Mouse (Mus musculus): ENCODE data around the gene Dpysl5. TPM values are rescaled to one million over a fixed set of nuclear protein-coding genes. Genes with fewer than 3 reads are reported as not detected.
"Not testable (repeated sequence)": the region's sequence is repeated elsewhere in the genome, so short reads cannot be mapped to it uniquely, and the experiment has no call there.

Gene Dpysl5
- total RNA-seq, 2 experiments from 2014 or later: not detected

DNA sequence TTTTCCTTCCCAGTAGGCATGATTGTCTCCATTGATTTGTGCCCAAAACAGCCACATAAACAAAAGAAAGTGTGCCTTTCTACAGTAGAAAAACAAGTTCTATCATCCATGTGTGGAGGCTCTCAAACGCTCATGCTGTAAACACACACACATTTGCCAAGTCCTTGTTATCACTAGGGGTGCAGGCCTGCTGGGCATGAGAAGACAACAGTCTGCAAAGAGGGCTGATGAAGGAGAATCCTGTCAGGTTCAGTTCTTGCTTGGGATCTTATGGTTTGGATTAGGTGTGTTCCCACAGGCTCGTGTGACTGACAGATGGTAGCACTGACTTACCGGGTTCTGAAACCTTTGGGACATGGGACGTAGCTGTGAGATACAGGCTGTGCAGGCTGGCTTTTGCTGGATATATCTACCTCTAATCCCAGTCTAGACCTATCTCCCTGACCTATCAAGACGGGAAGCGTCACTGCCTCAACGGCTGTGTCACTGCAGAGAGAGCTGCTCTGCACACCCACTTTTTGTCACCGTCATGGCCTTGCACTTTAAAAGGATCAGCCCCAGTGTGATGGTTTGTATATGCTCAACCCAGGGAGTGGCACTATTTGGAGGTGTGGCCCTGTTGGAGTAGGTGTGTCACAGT lies 10.9 kb upstream of the Dpysl5 start:
- peak; percentile 57 for ATAC-seq (replicated peaks; ENCODE audit: low FRiP score, low TSS enrichment, poor library complexity, severe bottlenecking)

DNA sequence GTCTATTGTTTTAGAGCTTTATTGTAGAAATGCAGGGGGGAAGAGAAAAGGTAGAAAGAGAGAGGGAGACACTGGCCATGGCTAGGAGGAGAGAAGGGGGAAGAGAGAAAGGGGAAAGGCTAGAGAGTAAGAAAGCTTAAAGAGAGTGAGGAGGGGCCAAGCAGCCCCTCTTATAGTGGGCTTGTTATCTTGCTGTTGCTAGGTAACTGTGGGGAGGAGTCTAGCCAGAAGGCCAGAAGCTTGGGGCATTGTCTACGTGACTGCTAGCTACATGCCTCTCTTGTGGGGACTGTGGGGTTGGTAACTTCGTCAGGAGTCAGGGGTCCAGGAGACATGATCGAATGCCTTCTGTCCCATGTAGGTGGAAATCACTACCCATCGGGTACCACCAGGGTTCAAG lies 10.0 kb upstream of the Dpysl5 start:
- ATAC-seq (replicated peaks; ENCODE audit: low FRiP score, low TSS enrichment, poor library complexity, severe bottlenecking): not testable (repeated sequence)

DNA sequence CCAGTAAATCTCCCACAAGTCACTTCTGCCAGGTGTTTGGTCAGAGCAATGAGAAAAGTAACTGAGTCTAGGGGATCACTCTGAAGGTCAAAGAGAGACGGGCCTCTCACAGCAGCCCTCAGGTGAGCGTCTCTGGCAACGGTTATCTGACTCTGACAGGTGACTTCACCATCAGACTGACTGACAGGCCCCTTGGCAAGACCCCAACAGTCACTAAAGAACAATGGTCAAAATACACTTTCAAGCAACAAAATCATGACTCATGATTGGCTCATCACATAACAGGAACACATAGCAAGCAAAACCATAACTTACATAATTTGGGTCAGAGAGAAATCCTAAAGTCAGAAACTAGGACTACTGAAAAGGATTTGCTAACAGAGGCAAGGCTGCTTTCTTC lies 9.5 kb upstream of the Dpysl5 start:
- no peak for ATAC-seq (replicated peaks; ENCODE audit: low FRiP score, low TSS enrichment, poor library complexity, severe bottlenecking)

DNA sequence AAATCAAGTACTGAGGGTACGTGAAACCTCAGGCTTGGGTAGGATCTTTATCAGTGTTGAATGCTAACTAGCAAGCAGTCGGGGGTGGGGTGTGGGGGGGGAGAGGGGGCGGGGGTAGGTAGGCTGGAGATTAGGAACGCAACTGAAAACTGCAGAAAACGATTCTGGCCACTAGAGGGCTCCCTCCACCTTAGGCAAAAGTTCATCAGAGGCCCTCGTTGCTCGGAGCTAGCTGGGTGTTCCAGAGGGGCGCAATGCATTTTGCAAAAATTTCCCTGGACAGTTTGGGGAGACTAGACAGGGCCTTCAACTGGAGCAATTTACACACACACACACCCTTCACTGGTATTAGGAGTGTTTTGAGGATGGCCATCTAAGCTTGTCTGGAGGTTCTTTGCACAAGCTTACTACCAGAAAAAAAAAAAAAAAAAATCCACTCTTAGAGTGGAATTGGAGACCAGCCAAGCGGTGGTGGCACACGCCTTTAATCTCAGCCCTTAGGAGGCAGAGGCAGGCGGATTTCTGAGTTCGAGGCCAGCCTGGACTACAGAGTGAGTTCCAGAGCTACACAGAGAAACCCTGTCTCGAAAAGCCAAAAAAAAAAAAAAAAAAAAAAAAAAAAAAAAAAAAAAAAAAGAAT lies 1.5 kb upstream of the Dpysl5 start:
- no peak for ATAC-seq (replicated peaks; ENCODE audit: low FRiP score, low TSS enrichment, poor library complexity, severe bottlenecking)

DNA sequence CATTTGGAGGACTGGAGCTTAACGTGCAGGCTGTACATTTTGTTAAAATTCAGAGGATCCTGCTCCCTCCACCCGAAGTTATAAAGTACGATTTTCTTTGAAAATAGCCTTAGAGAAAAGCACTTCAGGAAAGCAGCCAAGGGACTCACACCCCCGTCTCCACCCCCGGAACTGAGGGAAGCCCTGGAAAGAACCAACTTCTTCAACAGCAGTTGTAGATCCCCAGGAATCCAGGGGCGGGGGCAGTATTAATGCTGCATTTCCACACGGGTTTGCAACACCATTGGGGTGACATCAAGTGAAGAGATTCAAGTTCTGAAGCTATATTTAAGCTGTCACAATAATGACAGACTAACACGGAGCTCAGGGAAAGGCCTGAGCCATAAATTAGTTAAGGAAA lies 878 bp upstream of the Dpysl5 start:
- ATAC-seq (replicated peaks; ENCODE audit: low FRiP score, low TSS enrichment, poor library complexity, severe bottlenecking): no peak

DNA sequence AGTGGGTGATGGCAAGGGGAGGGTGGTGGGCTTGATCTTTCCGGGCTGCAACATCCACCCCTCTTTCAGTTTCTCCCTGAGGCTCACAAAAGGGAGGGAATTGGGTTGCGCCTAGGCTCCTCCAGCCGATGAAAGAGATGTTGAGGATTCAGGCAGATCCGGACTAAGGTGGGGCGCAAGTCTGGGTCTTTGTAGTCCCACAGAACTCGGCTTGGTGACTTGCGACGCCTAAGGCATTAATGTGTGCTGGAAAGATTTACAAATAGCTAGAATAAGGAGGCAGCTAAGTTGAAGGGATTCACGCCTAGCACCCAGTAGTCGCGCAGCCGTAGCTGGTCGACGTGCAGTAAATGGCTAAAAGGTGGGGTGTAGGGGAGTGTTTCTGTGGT lies 632 bp downstream of the Dpysl5 start:
- no peak for ATAC-seq (replicated peaks; ENCODE audit: low FRiP score, low TSS enrichment, poor library complexity, severe bottlenecking)

DNA sequence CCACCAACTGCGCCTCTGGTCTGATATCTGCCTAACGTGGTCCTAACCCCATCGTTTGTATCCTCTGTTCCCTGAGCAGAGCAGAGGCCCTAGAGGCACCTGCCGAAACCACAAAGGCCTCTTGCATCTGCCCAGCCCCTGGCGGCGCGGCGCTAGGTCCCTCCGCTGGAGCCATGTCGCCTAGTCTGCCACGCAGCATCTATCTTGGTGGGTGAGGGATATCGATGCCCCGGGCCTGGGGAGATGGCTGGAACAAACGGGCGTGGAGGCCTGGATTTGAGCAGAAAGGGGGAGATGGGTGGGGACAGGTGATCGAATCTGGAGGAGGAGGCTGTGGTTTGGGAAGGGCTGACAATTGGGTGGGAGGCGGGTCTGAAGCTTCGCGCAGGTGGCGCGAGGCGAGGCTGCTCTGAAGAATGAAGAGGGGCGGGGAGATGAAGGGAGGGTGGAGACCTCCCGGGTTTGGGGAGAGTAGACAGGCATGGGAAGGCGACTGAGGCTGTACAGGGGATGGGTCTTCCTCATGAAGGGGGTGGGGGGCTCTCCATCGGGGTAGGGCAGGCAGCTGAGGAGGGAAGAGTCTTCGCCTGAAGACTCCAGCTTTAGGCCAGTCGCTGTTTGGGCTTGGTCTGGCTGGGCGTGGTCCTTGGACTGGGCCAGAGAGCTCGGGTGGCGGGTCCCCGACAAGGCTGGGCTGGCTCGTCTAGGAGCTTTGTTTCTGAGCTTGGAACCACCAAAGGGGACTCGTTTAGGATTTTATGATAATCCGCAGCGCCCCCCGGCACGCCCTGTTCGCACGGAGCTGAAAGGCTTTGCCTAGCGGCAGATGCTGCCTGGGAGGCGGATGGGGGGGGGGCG lies 1.3 kb downstream of the Dpysl5 start:
- ATAC-seq (replicated peaks; ENCODE audit: low FRiP score, low TSS enrichment, poor library complexity, severe bottlenecking): no peak

DNA sequence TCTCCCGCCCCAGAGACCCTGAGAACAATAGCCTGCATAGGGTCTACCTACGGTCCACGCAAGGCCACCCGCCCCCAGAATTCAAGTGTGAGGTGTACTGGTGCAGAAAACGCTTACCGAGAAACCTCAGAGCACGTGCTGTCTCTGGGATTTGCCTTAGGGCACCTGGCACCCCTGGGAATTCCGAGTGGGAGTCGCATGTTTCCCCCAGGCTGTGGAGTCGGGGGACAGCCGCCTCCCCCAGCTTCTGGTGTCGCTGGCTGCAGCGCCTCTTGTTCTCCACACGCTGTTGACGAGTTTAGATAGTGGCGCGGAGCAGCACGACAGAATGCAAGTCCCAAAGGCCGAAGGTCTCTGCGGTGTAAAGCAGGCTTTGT lies 1.9 kb downstream of the Dpysl5 start:
- no peak for ATAC-seq (replicated peaks; ENCODE audit: low FRiP score, low TSS enrichment, poor library complexity, severe bottlenecking)

DNA sequence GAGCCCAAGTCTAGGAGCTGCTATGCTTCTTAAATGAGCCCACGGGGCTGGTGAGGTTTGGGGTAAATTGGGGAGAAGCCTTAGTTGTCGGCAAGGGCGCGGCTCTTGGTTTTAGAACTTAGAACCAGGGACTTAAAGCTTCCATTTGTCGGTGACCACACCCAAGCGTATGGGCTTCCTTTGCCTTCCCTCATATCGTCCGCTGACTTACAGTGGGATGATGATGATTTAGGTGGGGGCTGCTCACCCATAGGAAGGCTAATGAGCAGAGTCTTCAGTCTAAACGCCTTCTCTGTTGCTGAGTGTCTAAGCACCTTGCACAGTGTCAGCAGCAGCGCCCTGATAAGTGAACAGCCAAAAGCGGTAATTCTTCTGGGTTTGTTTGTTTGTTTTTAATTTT lies 2.3 kb downstream of the Dpysl5 start:
- no peak for ATAC-seq (replicated peaks; ENCODE audit: low FRiP score, low TSS enrichment, poor library complexity, severe bottlenecking)

DNA sequence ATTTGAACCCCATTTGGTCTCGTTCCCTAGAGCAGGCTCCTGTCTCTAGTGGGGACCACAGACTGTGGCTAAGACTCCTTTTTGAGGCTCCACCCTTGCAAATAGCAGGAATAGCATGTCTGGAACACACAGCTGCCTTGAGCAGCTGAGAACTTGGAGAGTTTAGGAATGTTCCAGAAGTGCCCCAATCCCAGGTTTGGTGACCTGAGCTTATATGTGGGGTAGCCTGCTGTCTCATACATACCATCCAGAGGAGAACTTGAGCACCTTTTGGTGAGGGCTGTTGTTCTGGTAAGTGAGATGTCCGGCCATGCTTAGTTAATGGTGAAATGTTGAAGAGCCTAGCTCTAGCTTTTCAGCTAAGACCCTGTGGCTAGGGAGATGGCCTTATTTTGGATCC lies 4.9 kb downstream of the Dpysl5 start:
- ATAC-seq (replicated peaks; ENCODE audit: low FRiP score, low TSS enrichment, poor library complexity, severe bottlenecking): no peak

DNA sequence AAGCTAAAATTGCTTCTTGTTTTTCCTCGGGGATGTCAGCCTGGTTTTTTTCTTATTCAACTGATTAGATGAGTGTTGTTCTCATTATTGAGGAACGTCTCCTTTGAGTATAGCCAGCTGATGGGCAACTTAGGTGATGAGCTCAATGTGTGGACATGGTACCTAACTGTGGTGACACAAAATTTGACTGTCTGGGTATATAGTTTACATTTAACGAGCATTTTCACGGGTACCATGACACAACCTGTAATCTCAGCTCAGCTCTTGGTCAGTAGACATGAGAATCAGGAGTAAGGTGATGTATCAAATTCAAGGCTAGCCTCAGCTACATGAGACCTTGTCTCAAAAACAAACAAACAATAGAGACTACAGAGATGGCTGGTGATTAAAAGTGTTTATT lies 6.1 kb downstream of the Dpysl5 start:
- no peak for ATAC-seq (replicated peaks; ENCODE audit: low FRiP score, low TSS enrichment, poor library complexity, severe bottlenecking)

DNA sequence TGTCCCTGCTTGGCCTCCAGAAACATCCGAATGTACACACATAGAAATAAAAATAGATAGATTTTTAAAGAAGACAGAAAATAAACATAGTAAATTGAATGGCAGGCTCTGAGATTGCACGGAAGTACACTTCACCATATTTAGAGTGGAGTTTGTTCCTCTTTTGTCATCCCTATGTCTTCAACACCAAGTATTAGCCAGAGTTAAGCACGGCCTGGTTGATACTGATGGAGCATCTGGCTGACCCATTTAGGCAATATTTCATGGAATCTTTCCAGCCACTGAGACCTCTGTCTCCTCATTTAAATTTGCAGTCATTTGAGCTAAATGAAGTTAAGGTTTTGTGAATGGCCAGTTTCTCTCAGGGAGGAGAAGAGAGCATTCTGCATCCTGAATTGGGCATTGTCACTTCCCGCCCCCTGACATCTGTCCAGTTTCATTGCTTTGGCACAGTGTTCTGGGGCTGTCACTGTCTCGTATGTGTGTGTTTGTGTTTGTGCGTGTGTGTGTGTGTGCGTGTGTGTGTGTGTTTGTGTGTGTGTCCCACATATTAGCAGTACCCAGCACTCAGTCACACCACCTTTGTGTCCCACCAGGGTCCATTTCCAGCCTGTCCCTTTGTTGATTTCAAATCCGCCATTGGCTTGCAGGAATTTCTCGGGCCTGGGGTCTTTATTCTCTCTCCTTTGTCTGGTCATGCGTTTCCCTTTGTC lies 6.8 kb downstream of the Dpysl5 start:
- ATAC-seq (replicated peaks; ENCODE audit: low FRiP score, low TSS enrichment, poor library complexity, severe bottlenecking): no peak

DNA sequence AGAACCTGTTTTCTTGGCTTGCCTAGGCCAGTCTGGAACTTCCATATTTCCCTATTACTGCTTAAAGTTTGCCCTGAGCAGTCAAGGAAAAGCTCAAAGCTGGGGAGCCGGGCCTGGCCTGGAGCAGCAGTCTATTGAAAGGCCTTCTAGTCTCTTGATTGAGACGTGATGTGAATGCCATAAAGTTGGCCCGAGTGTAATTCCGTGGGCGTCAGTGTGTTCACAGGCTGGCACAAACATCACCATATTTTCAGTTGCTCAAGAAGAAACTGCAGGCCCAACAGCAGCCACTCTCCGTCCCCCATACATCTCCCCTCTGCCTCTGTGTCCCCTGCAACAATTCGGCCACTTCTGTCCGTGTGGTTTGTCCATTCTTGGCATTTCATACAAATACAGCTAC lies 10.6 kb downstream of the Dpysl5 start:
- ATAC-seq (replicated peaks; ENCODE audit: low FRiP score, low TSS enrichment, poor library complexity, severe bottlenecking): no peak

DNA sequence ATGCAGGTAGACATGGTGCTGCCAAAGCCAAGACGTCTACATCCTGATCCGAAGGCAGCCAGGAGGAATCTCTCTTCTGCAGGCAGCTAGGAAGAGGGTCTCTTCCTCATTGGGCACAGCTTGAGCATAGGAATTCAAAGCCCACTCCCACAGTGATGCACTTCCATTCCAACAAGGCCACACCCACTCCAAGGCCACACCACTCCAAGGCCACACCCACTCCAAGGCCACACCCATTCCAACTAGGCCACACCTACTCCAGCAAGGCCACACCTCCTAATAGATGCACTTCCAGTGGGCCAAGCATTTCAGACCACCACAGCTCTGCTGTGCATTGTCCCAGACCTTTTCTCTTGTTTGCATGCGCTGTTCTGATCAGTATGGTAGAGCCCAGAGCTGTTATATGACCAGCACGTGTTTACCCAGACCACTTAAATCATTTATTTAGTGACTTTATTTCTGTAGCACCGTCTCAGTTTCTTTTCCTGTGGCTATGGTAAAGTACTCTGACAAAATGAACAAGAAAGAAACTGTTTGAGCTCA lies 14.9 kb downstream of the Dpysl5 start:
- no peak for ATAC-seq (replicated peaks; ENCODE audit: low FRiP score, low TSS enrichment, poor library complexity, severe bottlenecking)

DNA sequence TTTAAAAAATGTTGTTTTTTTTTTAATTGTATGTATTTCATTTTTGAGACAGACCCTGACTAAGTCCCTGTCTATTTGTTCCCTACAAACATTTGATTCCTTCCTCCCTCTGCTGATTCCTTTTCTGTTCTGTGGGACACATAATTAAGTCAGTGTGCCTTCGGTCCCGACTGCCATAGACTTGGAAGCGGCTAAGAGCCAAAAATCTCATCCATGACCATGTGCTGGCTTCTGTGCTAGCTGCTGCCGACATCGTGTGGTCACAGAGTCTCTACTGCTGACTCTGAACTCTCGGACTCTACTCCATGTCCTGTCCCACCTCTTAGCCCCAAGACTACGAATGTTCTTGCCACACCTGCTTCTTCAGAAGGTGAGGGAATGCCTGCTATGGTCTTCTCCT lies 21.1 kb downstream of the Dpysl5 start:
- no peak for ATAC-seq (replicated peaks; ENCODE audit: low FRiP score, low TSS enrichment, poor library complexity, severe bottlenecking)

DNA sequence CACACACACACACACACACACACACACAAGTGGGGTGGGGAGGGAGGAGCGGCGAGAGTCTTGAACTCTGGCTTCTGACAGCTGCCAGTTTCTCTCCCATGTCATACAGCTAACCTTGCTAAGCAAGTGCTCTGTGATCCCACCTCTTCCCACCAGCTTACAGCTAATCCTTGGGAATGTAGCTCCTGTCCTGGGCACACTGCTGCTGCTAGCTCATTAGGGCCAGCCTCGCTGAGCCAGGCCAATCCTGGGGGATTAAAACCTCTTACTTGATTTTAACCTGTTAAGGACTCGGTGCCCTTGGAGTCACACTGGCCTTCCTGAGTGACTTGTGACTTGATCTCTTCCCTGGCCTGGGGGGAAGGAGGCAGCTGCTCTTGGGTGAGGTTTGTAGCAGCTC lies 23.3 kb downstream of the Dpysl5 start:
- no peak for ATAC-seq (replicated peaks; ENCODE audit: low FRiP score, low TSS enrichment, poor library complexity, severe bottlenecking)

DNA sequence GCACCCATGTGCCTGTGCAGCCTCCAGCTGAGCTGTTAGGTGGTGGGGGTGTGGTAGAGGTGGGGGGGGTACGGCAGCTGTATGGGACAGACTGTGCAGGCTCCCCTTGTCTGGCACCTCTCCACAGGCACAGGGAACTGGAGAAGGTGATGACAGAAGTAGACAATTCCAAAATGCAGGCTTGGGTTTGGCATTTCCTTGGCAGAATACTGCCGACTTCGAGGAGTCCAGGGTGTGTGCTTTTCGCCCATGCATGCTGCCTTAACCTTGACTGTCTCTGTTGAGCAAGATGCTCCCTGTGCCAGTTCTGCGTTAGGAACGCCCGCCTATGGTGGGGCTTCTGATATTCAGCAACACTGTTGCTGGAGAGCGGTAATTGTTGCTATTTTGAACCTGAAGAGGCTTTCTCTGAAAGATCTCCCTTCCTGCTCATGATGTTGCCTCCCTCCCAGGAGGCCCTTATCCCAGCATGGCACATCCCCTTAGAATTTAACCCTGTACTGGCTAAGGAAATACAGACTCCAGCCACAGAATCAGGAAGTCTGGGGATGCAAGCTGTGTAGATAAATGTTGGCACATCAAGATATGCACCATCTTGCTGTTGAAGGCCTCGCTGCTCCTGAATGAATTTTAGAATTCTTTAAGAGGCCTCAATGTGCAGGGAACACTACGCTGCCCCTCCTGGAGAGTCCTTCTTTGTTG lies 26.9 kb downstream of the Dpysl5 start:
- no peak for ATAC-seq (replicated peaks; ENCODE audit: low FRiP score, low TSS enrichment, poor library complexity, severe bottlenecking)

DNA sequence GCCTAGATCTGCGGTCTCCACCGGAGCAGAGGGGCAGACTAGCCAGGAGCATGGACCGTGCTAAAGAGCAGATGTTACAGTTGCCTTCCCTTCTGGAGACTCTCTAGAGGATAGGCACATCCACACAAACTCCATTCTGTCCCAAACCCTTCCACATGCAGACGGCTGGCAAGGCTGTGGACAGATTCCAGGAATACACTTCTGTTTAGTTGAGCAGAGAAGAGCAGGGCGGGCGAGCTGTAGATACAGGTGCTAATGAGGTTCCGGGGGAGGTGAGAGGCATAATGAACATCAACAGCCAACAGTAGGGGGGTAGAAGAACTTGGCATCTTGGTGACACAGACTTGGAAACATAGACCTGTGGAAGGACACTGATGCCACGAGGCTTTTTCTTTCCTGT lies 28.2 kb downstream of the Dpysl5 start:
- no peak for ATAC-seq (replicated peaks; ENCODE audit: low FRiP score, low TSS enrichment, poor library complexity, severe bottlenecking)

DNA sequence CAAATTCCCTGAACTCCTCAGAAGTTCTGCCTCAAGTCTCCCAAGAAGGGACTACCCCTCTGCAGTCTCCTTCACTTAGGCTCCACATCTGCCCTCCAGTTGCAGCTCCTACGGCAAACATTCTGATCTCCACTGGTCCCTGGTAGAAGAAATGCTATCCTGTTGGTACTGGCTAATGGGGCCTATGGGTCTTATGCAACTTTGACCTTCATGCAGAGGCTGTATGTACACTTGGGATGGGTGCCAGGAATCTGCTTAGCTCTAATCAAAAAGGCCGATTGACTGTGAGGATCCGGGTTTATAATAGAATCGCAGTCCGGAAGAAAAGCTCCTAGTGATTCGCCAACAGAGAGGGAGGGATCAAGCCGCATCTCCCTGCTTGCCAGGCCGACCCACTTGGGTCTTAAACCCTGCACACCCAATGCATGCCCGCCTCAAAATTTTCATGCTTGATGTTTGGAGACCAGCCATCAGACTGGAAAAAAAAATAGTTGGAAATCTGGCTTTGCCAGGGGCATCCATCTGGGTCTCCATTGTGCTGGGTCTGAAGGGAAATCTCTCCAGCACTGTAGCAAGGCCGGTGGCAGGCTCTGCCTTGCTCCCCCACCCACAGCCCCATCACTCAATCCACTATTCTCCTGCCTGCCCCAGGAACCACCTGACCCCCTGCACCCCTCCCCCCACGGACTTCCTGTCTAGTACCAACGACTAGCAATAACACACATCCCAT lies 38.4 kb downstream of the Dpysl5 start:
- no peak for ATAC-seq (replicated peaks; ENCODE audit: low FRiP score, low TSS enrichment, poor library complexity, severe bottlenecking)

Data from megakaryocyte-erythroid progenitor cell, adult 5-6 weeks (primary cell).